Mouse (Mus musculus): ENCODE data around the gene Celsr1.

DNA sequence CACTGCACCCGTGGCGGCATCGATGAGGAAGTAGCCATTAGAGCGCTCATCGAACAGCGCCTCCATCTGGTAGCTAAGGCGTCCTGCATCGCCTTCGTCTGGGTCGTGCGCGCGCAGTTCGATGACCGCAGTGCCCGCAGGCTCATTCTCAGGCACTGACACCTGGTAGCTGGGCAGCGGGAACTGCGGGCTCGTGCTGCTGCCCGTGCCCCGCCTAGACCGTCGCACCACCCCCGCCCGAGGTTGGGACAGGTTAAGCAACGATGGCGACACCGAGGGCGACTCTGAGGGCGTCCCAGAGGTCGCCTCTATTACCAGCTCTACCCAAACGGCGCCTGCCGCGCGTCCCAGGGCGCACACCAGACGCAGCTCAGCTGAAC, 776 bp downstream of the Celsr1 start:
- TF ChIP-seq CTCF (IDR thresholded peaks at IDR 0.05; ENCODE audit: low read depth, low read length) (no peak), GATA1 (IDR thresholded peaks at IDR 0.05; ENCODE audit: borderline replicate concordance, low read length) (no peak), TAL1 (conservative IDR thresholded peaks at IDR 0.05; ENCODE audit: low read depth, low read length) (no peak), GATA2 (IDR thresholded peaks at IDR 0.05; ENCODE audit: borderline replicate concordance, low read depth, low read length) (no peak), POLR2AphosphoS5 (IDR thresholded peaks at IDR 0.05; ENCODE audit: insufficient replicate concordance, low read depth, low read length) (no peak)
